Mouse (Mus musculus) stomach, embryonic 16.5 days (tissue): ENCODE data around the gene Slc25a30. TPM values are rescaled to one million over a fixed set of nuclear protein-coding genes. Genes with fewer than 3 reads are reported as not detected.

Experiments
- ATAC-seq: fragments of 200-750 bp; cut with Nextera tagmentation; 2 replicates; pipeline ENCODE4 v1.8.0; 2017; ENCODE audit warnings: moderate number of reproducible peaks, moderate TSS enrichment; ENCODE audit not compliant: insufficient read depth, low FRiP score
- H3K27ac ChIP-seq: fragments of 300-500 bp; sonication (generic); 2 replicates; pipeline ENCODE4 v1.5.1; 2014; ENCODE audit warnings: low read length
- H3K27me3 ChIP-seq: fragments of 300-500 bp; sonication (generic); 2 replicates; pipeline ENCODE4 v1.6.1; 2014; ENCODE audit warnings: low read length, control low read depth, mixed read lengths; ENCODE audit not compliant: control insufficient read depth, insufficient read depth
- H3K36me3 ChIP-seq: fragments of 300-500 bp; sonication (generic); 2 replicates; pipeline ENCODE4 v1.6.1; 2014; ENCODE audit warnings: low read length; ENCODE audit not compliant: control insufficient read depth, insufficient read depth
- H3K4me1 ChIP-seq: fragments of 300-500 bp; sonication (generic); 2 replicates; pipeline ENCODE4 v1.6.1; 2014; ENCODE audit warnings: low read length, control low read depth, mixed read lengths; ENCODE audit not compliant: control insufficient read depth, insufficient read depth
- H3K4me2 ChIP-seq: fragments of 300-500 bp; sonication (generic); 2 replicates; pipeline ENCODE4 v1.6.1; 2014; ENCODE audit warnings: low read depth, low read length, mixed read lengths
- H3K4me3 ChIP-seq: fragments of 300-500 bp; sonication (generic); replicated peaks from 2 replicates; pipeline ENCODE4 v1.5.1; 2014; ENCODE audit warnings: mild to moderate bottlenecking, low read length
- H3K9ac ChIP-seq: fragments of 300-500 bp; sonication (generic); 2 replicates; pipeline ENCODE4 v1.6.1; 2014; ENCODE audit warnings: low read length
- H3K9me3 ChIP-seq: fragments of 300-500 bp; sonication (generic); replicated peaks from 2 replicates; pipeline ENCODE4 v1.6.1; 2016; ENCODE audit warnings: low read length, control low read depth; ENCODE audit not compliant: control insufficient read depth
- WGBS: fragments of 180-500 bp; shearing (Covaris S2); extraction: QIAGEN DNeasy Blood & Tissue Kit; methylation state at CpG from one replicate; pipeline ENCODE4 v1.1.7; 2014; 5-methylcytosine and 5-hydroxymethylcytosine counted together
- polyA plus RNA-seq: library from polyadenylated mRNA; unstranded; fragments of >200 nt; fragmentation: Nextera tagmentation; extraction: Ambion mirVana; gene quantifications from 2 replicates; pipeline ENCODE4 v1.2.1, GENCODE M21; 2015

The Slc25a30 gene
- polyA plus RNA-seq, 1 experiment from 2014 or later: 2.2 TPM

DNA sequence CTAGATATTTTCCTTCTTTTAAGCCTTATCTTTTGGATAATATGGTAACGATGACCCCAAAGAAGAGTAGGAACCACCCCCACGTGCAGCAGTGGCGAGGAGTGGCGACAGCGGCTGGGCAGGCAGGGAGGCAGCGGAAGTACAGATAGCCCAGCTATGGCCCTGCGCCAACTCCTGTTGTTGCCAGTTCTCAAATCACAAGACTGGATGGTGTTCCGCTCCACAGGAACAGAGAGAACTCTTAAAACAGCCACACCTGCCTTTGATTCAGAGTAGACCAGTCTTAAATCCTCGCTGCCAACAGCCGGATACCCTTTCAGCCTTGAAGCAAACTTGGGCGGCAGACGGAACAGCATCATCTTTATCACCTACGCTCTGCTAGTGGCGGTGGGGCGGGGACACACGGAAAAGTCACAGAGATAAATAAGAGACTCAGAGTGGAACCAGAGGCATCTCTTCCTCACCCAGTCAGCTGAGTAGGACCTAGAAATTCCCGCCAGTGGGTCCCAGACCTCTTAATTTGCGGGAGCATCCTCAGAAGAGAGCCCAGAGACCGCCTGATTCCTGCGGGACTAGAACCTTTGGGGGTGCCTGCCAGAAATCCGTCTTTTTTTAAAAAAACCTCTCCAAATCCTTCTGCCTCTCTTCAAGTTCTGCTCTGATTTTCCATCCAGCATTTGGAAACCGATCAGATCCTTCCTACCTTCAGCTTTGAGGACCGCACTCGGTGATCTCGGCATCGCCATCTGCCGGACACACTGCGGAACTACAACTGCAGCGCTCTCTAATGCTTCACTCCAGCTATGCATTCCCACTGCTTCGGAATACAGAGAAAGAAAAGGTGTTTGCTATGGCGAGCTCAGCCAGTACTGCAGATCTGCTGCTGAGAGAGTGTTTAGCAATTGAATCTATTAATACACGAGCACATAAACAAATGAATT, 42.3 kb upstream of the Slc25a30 start:
- H3K9ac ChIP-seq: peak overlapping the region; percentile 27
- 7% methylated on average over 32 of the region's 32 CpGs for WGBS
- H3K27ac ChIP-seq: no peak overlapping the region

DNA sequence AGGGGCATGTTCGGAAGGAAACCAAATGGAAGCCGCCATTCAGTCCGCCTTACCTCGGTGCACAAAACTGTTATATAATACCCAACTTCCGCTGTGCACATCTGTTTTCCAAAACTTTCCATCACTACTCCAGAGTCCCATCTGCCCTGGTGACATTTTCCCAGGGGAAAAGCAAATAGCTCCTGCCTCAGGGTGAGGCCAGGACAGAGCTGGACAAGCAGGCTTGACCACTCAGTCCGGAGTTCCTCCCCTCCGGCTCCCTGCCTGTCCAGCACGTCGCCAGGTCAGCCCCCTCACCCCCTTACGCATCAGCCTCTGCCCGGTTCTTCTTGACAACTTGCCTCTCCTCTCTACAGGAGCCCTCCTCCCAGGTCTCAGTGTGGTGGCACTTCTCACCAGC, 41.4 kb upstream of the Slc25a30 start:
- ATAC-seq: no peak
- Histone ChIP-seq H3K27ac (no peak overlapping the region), H3K27me3 (no peaks in the 10 kb centered on the region), H3K4me2 (peak overlapping the region; percentile 63; the same call in 1 of the 2 replicates), H3K36me3 (no peaks in the 10 kb centered on the region), H3K4me1 (peaks cover 13% of the 10 kb centered on the region; the same call in 1 of the 2 replicates), H3K9me3 (no peaks in the 10 kb centered on the region), H3K4me3 (no peak overlapping the region), H3K9ac (no peak overlapping the region)
- 31% methylated on average over 11 of the region's 11 CpGs for WGBS

More for the DNA sequence above, 42.3 kb upstream of the Slc25a30 start:
- peak overlapping the region; percentile 37 for H3K4me3 ChIP-seq
- H3K36me3 ChIP-seq: no peaks in the 10 kb centered on the region
- H3K27me3 ChIP-seq: no peaks in the 10 kb centered on the region
- no peaks in the 10 kb centered on the region for H3K9me3 ChIP-seq
- peak overlapping the region; percentile 63 for H3K4me2 ChIP-seq
- no peak for ATAC-seq
- H3K4me1 ChIP-seq: peaks cover 13% of the 10 kb centered on the region; the same call in 1 of the 2 replicates

DNA sequence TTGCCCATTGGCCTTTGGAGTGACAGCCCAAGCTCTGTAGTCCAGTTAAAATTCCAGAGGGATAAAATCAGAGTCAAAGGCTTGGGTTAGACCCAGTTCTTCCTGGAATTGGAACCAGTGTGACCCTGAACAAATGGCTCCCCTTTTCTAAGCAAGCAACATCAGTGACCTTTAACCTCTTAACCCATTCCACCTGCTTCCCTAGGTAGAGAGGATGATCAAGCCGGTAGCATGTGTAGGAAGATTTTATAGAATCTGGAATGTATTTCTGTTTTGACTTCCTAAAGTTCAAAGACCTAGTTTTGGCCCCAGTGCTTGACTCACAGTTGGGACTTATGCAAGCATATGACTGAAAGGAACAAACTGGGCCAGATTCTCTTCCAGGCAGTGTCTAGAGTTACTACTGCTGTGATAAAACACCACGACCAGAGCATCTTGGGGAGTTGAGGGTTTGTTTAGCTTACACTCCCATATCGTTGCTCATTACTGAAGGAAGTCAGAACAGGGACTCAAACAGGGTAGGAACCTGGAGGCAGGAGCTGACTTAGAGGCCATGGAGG, 40.1 kb upstream of the Slc25a30 start:
- Histone ChIP-seq H3K9me3 (no peaks in the 10 kb centered on the region), H3K27ac (no peak overlapping the region), H3K9ac (no peak overlapping the region), H3K27me3 (no peaks in the 10 kb centered on the region), H3K4me2 (no peak overlapping the region), H3K36me3 (no peaks in the 10 kb centered on the region), H3K4me3 (no peak overlapping the region), H3K4me1 (peaks cover 10% of the 10 kb centered on the region; the same call in 1 of the 2 replicates)
- ATAC-seq: no peak
- WGBS: 51% methylated on average over 3 of the region's 3 CpGs

DNA sequence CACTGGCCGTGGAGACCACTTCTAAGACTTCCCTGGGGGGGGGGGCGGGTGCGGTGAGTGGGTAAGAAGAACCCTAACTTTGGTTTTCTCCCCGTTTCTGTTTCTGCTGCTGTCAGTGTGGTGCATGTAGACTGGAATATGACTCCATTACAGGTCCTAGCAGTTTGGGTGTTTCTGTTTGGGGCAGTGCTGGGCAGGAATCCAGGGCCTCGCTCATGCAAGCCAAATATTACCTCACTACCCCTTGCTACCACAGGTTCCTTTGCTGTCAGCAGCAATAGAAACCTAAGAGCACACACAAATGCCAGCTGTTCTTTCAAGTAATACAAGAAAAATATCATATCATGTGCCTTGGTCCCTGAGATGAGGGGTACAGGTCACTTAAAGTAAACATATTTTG, 33.2 kb upstream of the Slc25a30 start:
- H3K36me3 ChIP-seq: no peaks in the 10 kb centered on the region
- H3K27ac ChIP-seq: no peak overlapping the region
- H3K4me2 ChIP-seq: no peak overlapping the region
- H3K9me3 ChIP-seq: no peaks in the 10 kb centered on the region
- WGBS: 74% methylated on average over 5 of the region's 5 CpGs
- no peaks in the 10 kb centered on the region for H3K27me3 ChIP-seq
- H3K9ac ChIP-seq: no peak overlapping the region
- H3K4me3 ChIP-seq: no peak overlapping the region
- no peak for ATAC-seq
- H3K4me1 ChIP-seq: no peaks in the 10 kb centered on the region

DNA sequence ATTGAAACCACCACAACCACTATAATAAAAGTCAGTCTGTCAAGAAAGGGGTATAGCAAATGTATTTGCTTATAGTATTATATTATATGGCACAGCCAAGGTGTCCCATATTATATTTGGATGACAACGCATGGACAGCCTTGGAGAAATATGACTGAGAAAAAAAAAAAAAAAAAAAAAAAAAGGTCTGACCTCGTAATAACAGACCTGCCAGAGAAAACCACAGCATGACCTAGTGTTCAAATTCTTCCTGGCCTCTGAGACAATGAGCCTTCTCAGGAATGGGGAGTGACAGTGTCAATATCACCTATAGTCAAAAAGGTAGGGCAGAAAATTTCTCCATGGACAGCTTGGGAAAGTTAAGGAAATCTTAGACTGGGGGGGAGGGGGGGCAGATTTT, 32.5 kb upstream of the Slc25a30 start:
- Histone ChIP-seq H3K27ac (no peak overlapping the region), H3K4me3 (no peak overlapping the region), H3K9ac (no peak overlapping the region), H3K9me3 (no peaks in the 10 kb centered on the region), H3K27me3 (no peaks in the 10 kb centered on the region), H3K4me1 (no peaks in the 10 kb centered on the region), H3K36me3 (no peaks in the 10 kb centered on the region), H3K4me2 (no peak overlapping the region)
- no peak for ATAC-seq
- WGBS: 68% methylated on average over 2 of the region's 2 CpGs

DNA sequence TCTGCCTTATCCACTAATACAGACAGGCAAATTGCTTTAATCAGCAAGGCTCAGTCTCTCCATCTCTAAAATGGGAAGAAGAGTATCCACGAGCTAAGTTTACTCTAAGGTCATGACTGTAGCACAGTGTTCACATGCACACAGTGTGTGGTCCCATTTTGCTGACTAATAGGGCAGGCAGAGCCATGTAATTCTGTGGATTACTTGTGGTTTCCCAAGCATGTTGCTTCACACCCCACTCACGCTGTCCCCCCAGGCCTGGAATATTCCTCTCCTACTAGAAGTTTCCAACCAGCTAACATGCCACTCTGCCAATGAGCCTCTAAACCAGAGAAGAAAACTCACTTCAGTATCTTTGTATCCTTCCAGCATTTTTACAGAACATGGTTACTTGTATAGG, 31.7 kb upstream of the Slc25a30 start:
- Histone ChIP-seq H3K9ac (no peak overlapping the region), H3K27ac (no peak overlapping the region), H3K4me2 (no peak overlapping the region), H3K4me1 (no peaks in the 10 kb centered on the region), H3K9me3 (no peaks in the 10 kb centered on the region), H3K4me3 (no peak overlapping the region), H3K36me3 (no peaks in the 10 kb centered on the region), H3K27me3 (no peaks in the 10 kb centered on the region)
- no peak for ATAC-seq
- WGBS: 78% methylated on average over 2 of the region's 2 CpGs

DNA sequence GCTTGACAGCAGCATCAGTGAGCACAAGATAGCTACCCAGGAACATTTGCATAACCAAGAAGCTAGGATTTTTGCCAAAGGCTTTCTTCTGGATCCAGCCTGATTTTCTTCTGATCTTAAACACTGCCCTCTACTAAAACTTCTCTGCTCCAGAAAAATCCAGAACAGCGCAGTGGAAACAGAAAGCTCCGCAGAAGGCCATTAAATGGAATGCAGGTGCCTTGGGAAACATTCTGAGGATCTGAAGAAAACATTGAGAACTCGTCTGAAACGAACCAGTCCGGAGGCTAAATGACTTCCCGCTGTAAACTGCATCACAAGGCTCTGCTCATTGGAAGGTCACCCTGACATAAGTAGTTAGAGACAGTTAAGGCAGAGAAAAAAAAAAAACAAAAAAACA, 23.1 kb upstream of the Slc25a30 start:
- Histone ChIP-seq H3K9ac (no peak overlapping the region), H3K4me1 (no peaks in the 10 kb centered on the region), H3K9me3 (no peaks in the 10 kb centered on the region), H3K4me2 (no peak overlapping the region), H3K27ac (no peak overlapping the region), H3K36me3 (no peaks in the 10 kb centered on the region), H3K4me3 (no peak overlapping the region), H3K27me3 (no peaks in the 10 kb centered on the region)
- ATAC-seq: no peak
- WGBS: 84% methylated on average over 6 of the region's 6 CpGs

DNA sequence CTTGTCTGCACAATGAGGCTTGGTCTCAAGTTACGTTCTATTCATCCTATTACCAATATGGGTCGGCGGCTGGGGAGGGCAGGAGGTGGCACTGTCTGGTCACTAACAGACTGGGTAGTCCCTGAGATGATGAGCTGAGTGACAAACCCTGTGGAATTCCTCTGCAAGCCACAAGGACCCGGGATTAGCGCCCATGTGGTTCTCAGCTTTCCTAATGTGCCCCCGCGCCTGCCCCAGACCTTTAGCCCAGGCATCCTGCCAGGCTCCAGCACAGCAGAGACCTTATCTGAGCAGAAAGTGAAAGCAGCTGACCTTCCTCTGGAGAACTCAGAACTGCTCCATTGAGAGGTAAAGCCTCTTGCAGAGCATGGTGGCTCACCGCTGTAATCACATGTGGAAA, 21.0 kb upstream of the Slc25a30 start:
- Histone ChIP-seq H3K27ac (no peak overlapping the region), H3K4me1 (no peaks in the 10 kb centered on the region), H3K9me3 (no peaks in the 10 kb centered on the region), H3K4me3 (no peak overlapping the region), H3K36me3 (no peaks in the 10 kb centered on the region), H3K4me2 (no peak overlapping the region), H3K9ac (no peak overlapping the region), H3K27me3 (no peaks in the 10 kb centered on the region)
- 75% methylated on average over 8 of the region's 8 CpGs for WGBS
- no peak for ATAC-seq

DNA sequence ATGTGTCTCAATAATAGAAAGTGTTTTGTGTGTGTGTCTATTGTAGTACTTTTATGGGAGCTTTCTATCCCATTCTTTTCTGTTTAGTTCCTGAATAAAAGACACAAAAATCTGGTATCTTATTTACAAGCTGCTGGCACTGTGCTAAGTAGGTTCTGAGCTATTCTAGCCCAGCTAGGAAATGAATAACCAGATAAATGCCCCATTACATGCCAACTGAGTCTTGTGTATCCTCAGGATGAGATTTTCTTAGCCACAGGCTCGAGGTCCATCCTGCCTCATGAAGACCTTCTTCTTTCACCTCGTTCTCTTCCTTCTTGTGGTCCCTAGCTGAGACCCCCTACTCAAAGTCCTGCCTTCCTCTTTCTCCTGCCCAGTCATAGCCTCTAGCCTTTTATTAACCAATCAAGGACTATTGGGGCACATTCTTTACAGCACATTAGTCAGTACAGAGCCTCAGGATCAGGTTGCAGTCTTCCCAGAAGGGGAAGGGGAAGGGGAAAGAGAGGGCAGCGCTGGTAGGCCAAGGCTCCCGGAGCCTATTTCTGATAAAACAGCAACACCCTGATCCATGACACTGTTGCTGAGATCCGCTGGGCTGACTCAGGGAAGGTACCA, 11.0 kb upstream of the Slc25a30 start:
- ATAC-seq: no peak
- Histone ChIP-seq H3K27me3 (no peaks in the 10 kb centered on the region), H3K4me3 (no peak overlapping the region), H3K27ac (no peak overlapping the region), H3K4me1 (0 out of 2 replicates have a peak, but pooled peaks cover 2% of the 10 kb centered on the region), H3K9me3 (no peaks in the 10 kb centered on the region), H3K4me2 (no peak overlapping the region), H3K36me3 (no peaks in the 10 kb centered on the region), H3K9ac (no peak overlapping the region)
- 37% methylated on average over 5 of the region's 5 CpGs for WGBS
